Mouse (Mus musculus): ENCODE results near the gene Mak.

Mak gene

GRCm38 (mm10) chr13:41079421-41079780 lies at the start of gene Mak:
Gene Mak, minus strand, starts transcription at chr13:41079706.
- peak; percentile 39 to 74 for DNase-seq (ENCODE audit: low spot score in 2 of 2)

GRCm38 (mm10) chr13:41129061-41129460 lies 49.6 kb upstream of the Mak start:
- no peak for DNase-seq (ENCODE audit: low spot score in 2 of 2)

- no peak for DNase-seq (ENCODE audit: low spot score in 2 of 2)
Measured at GRCm38 (mm10) chr13:41128326-41128725, 48.8 kb upstream of the Mak start.

GRCm38 (mm10) chr13:41123666-41124225 lies 44.2 kb upstream of the Mak start:
- DNase-seq (ENCODE audit: low spot score in 2 of 2), result no peak

GRCm38 (mm10) chr13:41119152-41119945 lies 39.8 kb upstream of the Mak start:
- DNase-seq (ENCODE audit: low spot score in 2 of 2), result no peak

- DNase-seq (ENCODE audit: low spot score in 2 of 2), result no peak
Measured at GRCm38 (mm10) chr13:41113940-41114339, 34.4 kb upstream of the Mak start, which contains the start of gene Sycp2l. Gene Sycp2l, plus strand, starts transcription at chr13:41114307.

- no peak for DNase-seq (ENCODE audit: low spot score in 2 of 2)
Measured at GRCm38 (mm10) chr13:41110935-41111334, 31.4 kb upstream of the Mak start, which contains the start of gene Gcm2. Gene Gcm2, minus strand, starts transcription at chr13:41111035.

- DNase-seq (ENCODE audit: low spot score in 2 of 2), result peak in 1 of 2 experiments; percentile 21
Measured at GRCm38 (mm10) chr13:41105541-41105940, 26.0 kb upstream of the Mak start.

- no peak for DNase-seq (ENCODE audit: low spot score in 2 of 2)
Measured at GRCm38 (mm10) chr13:41103841-41104525, 24.5 kb upstream of the Mak start.

GRCm38 (mm10) chr13:41100031-41100430 lies 20.5 kb upstream of the Mak start:
- DNase-seq (ENCODE audit: low spot score in 2 of 2), result no peak

GRCm38 (mm10) chr13:41098325-41098724 lies 18.8 kb upstream of the Mak start:
- DNase-seq (ENCODE audit: low spot score in 2 of 2), result no peak

- DNase-seq (ENCODE audit: low spot score in 2 of 2), result peak in 1 of 2 experiments; percentile 70
Measured at GRCm38 (mm10) chr13:41097324-41098058, 18.0 kb upstream of the Mak start.

- DNase-seq (ENCODE audit: low spot score in 2 of 2), result no peak
Measured at GRCm38 (mm10) chr13:41094160-41094559, 14.7 kb upstream of the Mak start.

- DNase-seq (ENCODE audit: low spot score in 2 of 2), result no peak
Measured at GRCm38 (mm10) chr13:41091271-41091670, 11.8 kb upstream of the Mak start.

- no peak for DNase-seq (ENCODE audit: low spot score in 2 of 2)
Measured at GRCm38 (mm10) chr13:41088746-41089145, 9.2 kb upstream of the Mak start.

- DNase-seq (ENCODE audit: low spot score in 2 of 2), result no peak
Measured at GRCm38 (mm10) chr13:41085140-41085539, 5.6 kb upstream of the Mak start.

GRCm38 (mm10) chr13:41084521-41084920 lies 5.0 kb upstream of the Mak start:
- no peak for DNase-seq (ENCODE audit: low spot score in 2 of 2)

- no peak for DNase-seq (ENCODE audit: low spot score in 2 of 2)
Measured at GRCm38 (mm10) chr13:41080700-41081099, 1.2 kb upstream of the Mak start.

- no peak for DNase-seq (ENCODE audit: low spot score in 2 of 2)
Measured at GRCm38 (mm10) chr13:41079859-41080258, 353 bp upstream of the Mak start.

- DNase-seq (ENCODE audit: low spot score in 2 of 2), result no peak
Measured at GRCm38 (mm10) chr13:41078690-41079420, 651 bp downstream of the Mak start.

GRCm38 (mm10) chr13:41077921-41078320 lies 1.6 kb downstream of the Mak start:
- no peak for DNase-seq (ENCODE audit: low spot score in 2 of 2)

Data from spleen, postnatal 10 days (tissue).